18 mouse cellular contexts compared by ENCODE assay signal in the genomic region with DNA sequence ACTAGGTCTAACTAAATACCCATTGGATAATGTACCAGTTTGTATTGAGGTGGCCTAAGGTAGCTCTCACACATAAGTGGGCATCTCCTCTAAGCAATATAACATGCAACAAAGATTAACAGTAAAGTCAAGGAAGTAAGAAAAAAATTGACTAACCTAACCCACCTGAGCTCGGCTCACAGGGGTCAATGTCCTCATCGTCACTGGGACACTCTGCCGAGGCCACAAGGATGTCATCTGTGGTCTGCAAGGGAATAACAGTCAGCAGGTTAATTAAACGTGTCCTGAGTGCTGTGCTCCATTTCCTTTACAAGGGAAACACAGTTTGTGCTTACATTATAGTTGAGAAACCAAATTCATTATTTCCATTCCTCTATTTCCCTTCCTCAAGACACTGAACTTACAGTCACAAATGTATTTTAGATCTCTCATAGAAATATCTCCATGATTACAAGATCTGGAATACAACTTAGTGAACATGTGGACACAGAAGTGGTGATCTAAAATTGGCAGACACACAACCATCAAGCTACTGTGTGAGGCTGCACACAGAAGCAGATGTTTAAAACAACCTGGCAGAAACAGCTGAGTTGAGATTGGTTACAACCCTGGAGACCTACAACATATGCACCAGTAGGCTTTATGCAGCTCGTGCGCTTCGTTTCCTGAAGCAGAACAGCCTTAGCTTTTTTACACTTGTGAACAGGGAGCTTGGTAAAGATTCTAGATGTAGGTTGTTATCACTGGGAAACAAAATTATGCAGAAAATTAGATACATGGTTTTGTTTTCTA.
A peak's percentile ranks its signal among the peaks of the same experiment; 100 is the strongest.
DNase-seq lines count a peak whose midpoint lies in the region; ATAC-seq and TF ChIP-seq lines count a peak whose summit lies in the region.
"Had no signal": no experiment of that assay in that cellular context is flagged by ENCODE, and none has a peak within 500 bp of the region (broad histone marks: within the 10 kb centered on the region; RNA-seq: fewer than 3 reads in every experiment).

No protein-coding gene starts in this region.

- no peak for TF ChIP-seq CTCF in forebrain, postnatal 0 days (IDR thresholded peaks at IDR 0.05; ENCODE audit: low read depth)

- DNase-seq in forebrain, postnatal 0 days = no peak
- no peak for DNase-seq in limb, embryonic 10.5 days (ENCODE audit: low spot score)
- no peak for DNase-seq in urinary bladder, adult 2 months (ENCODE audit: low spot score)
- no peak for DNase-seq in kidney, postnatal 36 days
- DNase-seq: adrenal gland, adult 8-10 months; cerebellum, adult 11-12 months; gastrocnemius, adult 2 months; heart, adult 2 months; lung, postnatal 10 days; spleen, adult 18-20 months had no signal

- 85% methylated on average over 7 of the region's 7 CpGs for WGBS in forebrain, embryonic 13.5 days
- 65% methylated on average over 7 of the region's 7 CpGs for WGBS in forebrain, postnatal 0 days
- 50% methylated on average over 7 of the region's 7 CpGs for WGBS in limb, embryonic 13.5 days
- 80% methylated on average over 7 of the region's 7 CpGs for WGBS in limb, embryonic 10.5 days
- WGBS in forebrain, embryonic 16.5 days = 75% methylated on average over 7 of the region's 7 CpGs
- WGBS in midbrain, embryonic 15.5 days = 64% methylated on average over 7 of the region's 7 CpGs

- H3K27me3 ChIP-seq in forebrain, embryonic 13.5 days = no peaks in the 10 kb centered on the region
- no peaks in the 10 kb centered on the region for H3K27me3 ChIP-seq in forebrain, postnatal 0 days (ENCODE audit: insufficient read depth, low read length)
- peaks cover 13% of the 10 kb centered on the region; the same call in 1 of the 2 replicates for H3K27me3 ChIP-seq in limb, embryonic 13.5 days
- H3K27me3 ChIP-seq in limb, embryonic 10.5 days (ENCODE audit: low read depth, poor library complexity, severe bottlenecking) = no peaks in the 10 kb centered on the region
- no peaks in the 10 kb centered on the region for H3K27me3 ChIP-seq in forebrain, embryonic 16.5 days (replicated peaks; ENCODE audit: control insufficient read depth, insufficient read depth, low read length)
- no peaks in the 10 kb centered on the region for H3K27me3 ChIP-seq in midbrain, embryonic 15.5 days (replicated peaks)
- H3K27me3 ChIP-seq: embryonic facial prominence, embryonic 12.5 days; limb, embryonic 12.5 days; liver, embryonic 15.5 days had no signal

- H3K9ac ChIP-seq in forebrain, embryonic 13.5 days = no peak overlapping the region
- no peak overlapping the region for H3K9ac ChIP-seq in forebrain, postnatal 0 days
- no peak overlapping the region for H3K9ac ChIP-seq in limb, embryonic 13.5 days
- no peak overlapping the region for H3K9ac ChIP-seq in forebrain, embryonic 16.5 days (replicated peaks; ENCODE audit: low read depth, low read length)
- H3K9ac ChIP-seq in midbrain, embryonic 15.5 days = no peak overlapping the region
- H3K9ac ChIP-seq: embryonic facial prominence, embryonic 12.5 days; limb, embryonic 12.5 days; liver, embryonic 15.5 days had no signal

- H3K9me3 ChIP-seq in forebrain, embryonic 13.5 days (replicated peaks) = no peaks in the 10 kb centered on the region
- H3K9me3 ChIP-seq in forebrain, postnatal 0 days (ENCODE audit: low read length) = no peaks in the 10 kb centered on the region
- no peaks in the 10 kb centered on the region for H3K9me3 ChIP-seq in limb, embryonic 13.5 days
- no peaks in the 10 kb centered on the region for H3K9me3 ChIP-seq in limb, embryonic 10.5 days (replicated peaks)
- H3K9me3 ChIP-seq in forebrain, embryonic 16.5 days (ENCODE audit: control insufficient read depth, low read length) = no peaks in the 10 kb centered on the region
- H3K9me3 ChIP-seq in midbrain, embryonic 15.5 days = no peaks in the 10 kb centered on the region
- H3K9me3 ChIP-seq: embryonic facial prominence, embryonic 12.5 days; limb, embryonic 12.5 days; liver, embryonic 15.5 days had no signal

- ATAC-seq in forebrain, embryonic 13.5 days = no peak
- no peak; the same call in 1 of the 2 replicates for ATAC-seq in forebrain, postnatal 0 days
- 0 out of 2 replicates have a peak, but pooled peaks have one; percentile 54 for ATAC-seq in limb, embryonic 13.5 days (ENCODE audit: low FRiP score, low read depth)
- ATAC-seq in forebrain, embryonic 16.5 days = no peak; the same call in 1 of the 2 replicates
- peak; percentile 46; the same call in 1 of the 2 replicates for ATAC-seq in midbrain, embryonic 15.5 days (replicated peaks)

- 0 out of 2 replicates have a peak, but pooled peaks cover 7% of the 10 kb centered on the region for H3K4me1 ChIP-seq in forebrain, embryonic 13.5 days
- H3K4me1 ChIP-seq in forebrain, postnatal 0 days (ENCODE audit: insufficient read depth) = peaks cover 4% of the 10 kb centered on the region; the same call in 1 of the 2 replicates
- no peaks in the 10 kb centered on the region for H3K4me1 ChIP-seq in limb, embryonic 13.5 days
- H3K4me1 ChIP-seq in limb, embryonic 10.5 days = peaks cover 16% of the 10 kb centered on the region
- H3K4me1 ChIP-seq in forebrain, embryonic 16.5 days (replicated peaks; ENCODE audit: control insufficient read depth, insufficient read depth, low read length) = peaks cover 10% of the 10 kb centered on the region; the same call in 1 of the 2 replicates
- peaks cover 11% of the 10 kb centered on the region for H3K4me1 ChIP-seq in midbrain, embryonic 15.5 days
- H3K4me1 ChIP-seq: embryonic facial prominence, embryonic 12.5 days; liver, embryonic 15.5 days had no signal

- H3K36me3 ChIP-seq in forebrain, embryonic 13.5 days (ENCODE audit: poor library complexity, severe bottlenecking) = no peaks in the 10 kb centered on the region
- H3K36me3 ChIP-seq in forebrain, postnatal 0 days (ENCODE audit: insufficient read depth) = no peaks in the 10 kb centered on the region; the same call in 1 of the 2 replicates
- H3K36me3 ChIP-seq in limb, embryonic 13.5 days = no peaks in the 10 kb centered on the region
- no peaks in the 10 kb centered on the region for H3K36me3 ChIP-seq in limb, embryonic 10.5 days
- no peaks in the 10 kb centered on the region for H3K36me3 ChIP-seq in forebrain, embryonic 16.5 days (ENCODE audit: control insufficient read depth, insufficient read depth)
- H3K36me3 ChIP-seq in midbrain, embryonic 15.5 days (replicated peaks) = no peaks in the 10 kb centered on the region
- H3K36me3 ChIP-seq: embryonic facial prominence, embryonic 12.5 days; limb, embryonic 12.5 days; liver, embryonic 15.5 days had no signal

- H3K27ac ChIP-seq in forebrain, embryonic 13.5 days = peak overlapping the region; percentile 2
- no peak overlapping the region for H3K27ac ChIP-seq in forebrain, postnatal 0 days (ENCODE audit: low read depth, low read length)
- no peak overlapping the region for H3K27ac ChIP-seq in limb, embryonic 13.5 days
- no peak overlapping the region for H3K27ac ChIP-seq in limb, embryonic 10.5 days
- peak overlapping the region; percentile 42 for H3K27ac ChIP-seq in forebrain, embryonic 16.5 days (ENCODE audit: low read length)
- peak overlapping the region; percentile 10; the same call in 1 of the 2 replicates for H3K27ac ChIP-seq in midbrain, embryonic 15.5 days
- H3K27ac ChIP-seq: embryonic facial prominence, embryonic 12.5 days; gastrocnemius, adult 2 months; heart, adult 2 months; limb, embryonic 12.5 days; liver, embryonic 15.5 days had no signal

- no peak overlapping the region for H3K4me2 ChIP-seq in forebrain, embryonic 13.5 days
- H3K4me2 ChIP-seq in forebrain, postnatal 0 days (ENCODE audit: low read depth) = no peak overlapping the region
- no peak overlapping the region for H3K4me2 ChIP-seq in limb, embryonic 13.5 days (replicated peaks)
- H3K4me2 ChIP-seq in forebrain, embryonic 16.5 days (ENCODE audit: low read length) = no peak overlapping the region
- H3K4me2 ChIP-seq in midbrain, embryonic 15.5 days = no peak overlapping the region
- H3K4me2 ChIP-seq: embryonic facial prominence, embryonic 12.5 days; limb, embryonic 12.5 days; liver, embryonic 15.5 days had no signal

- no peak overlapping the region for H3K4me3 ChIP-seq in forebrain, embryonic 13.5 days
- H3K4me3 ChIP-seq in forebrain, postnatal 0 days (ENCODE audit: low read depth, low read length) = no peak overlapping the region
- H3K4me3 ChIP-seq in limb, embryonic 13.5 days = no peak overlapping the region
- H3K4me3 ChIP-seq in limb, embryonic 10.5 days = no peak overlapping the region
- H3K4me3 ChIP-seq in forebrain, embryonic 16.5 days (replicated peaks; ENCODE audit: low read length) = no peak overlapping the region
- H3K4me3 ChIP-seq in midbrain, embryonic 15.5 days = no peak overlapping the region
- H3K4me3 ChIP-seq: embryonic facial prominence, embryonic 12.5 days; gastrocnemius, adult 2 months; heart, adult 2 months; limb, embryonic 12.5 days; liver, embryonic 15.5 days; myocyte had no signal

Comparison
In these comparisons a context has a peak if more than half of its experiments do, and no peak if none do; other contexts are left out.
1. H3K27ac ChIP-seq: peak in forebrain, embryonic 13.5 days (single experiment), forebrain, embryonic 16.5 days (single experiment) and midbrain, embryonic 15.5 days (single experiment); none in forebrain, postnatal 0 days (single experiment), limb, embryonic 13.5 days (single experiment) and limb, embryonic 10.5 days (single experiment).
2. ATAC-seq: peak in limb, embryonic 13.5 days (single experiment) and midbrain, embryonic 15.5 days (single experiment); none in forebrain, embryonic 13.5 days (single experiment), forebrain, postnatal 0 days (single experiment) and forebrain, embryonic 16.5 days (single experiment).